Mouse (Mus musculus): ENCODE data around the gene Dspp.

The Dspp gene

DNA sequence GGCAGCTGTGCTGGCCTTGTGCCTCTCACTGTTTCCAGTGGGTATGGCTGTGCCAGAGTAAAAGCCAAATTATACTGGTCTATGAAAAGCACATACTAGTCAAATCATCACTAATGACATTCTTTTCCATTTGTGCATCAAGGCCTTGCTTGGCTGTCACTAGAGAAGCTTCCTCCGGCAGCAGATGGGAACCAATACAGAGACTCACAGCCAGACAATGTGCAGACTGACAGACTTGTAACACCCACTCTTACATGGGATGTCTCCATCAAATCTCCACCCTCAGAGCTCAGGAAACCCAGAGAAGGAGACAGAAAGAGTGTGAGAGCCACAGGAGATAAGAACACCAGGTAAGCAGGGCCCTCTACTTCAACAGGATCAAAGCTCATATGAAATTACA is 24.6 kb downstream of the Dspp start:
- no peak for DNase-seq (ENCODE audit: extremely low spot score, low read depth, low spot score)

DNA sequence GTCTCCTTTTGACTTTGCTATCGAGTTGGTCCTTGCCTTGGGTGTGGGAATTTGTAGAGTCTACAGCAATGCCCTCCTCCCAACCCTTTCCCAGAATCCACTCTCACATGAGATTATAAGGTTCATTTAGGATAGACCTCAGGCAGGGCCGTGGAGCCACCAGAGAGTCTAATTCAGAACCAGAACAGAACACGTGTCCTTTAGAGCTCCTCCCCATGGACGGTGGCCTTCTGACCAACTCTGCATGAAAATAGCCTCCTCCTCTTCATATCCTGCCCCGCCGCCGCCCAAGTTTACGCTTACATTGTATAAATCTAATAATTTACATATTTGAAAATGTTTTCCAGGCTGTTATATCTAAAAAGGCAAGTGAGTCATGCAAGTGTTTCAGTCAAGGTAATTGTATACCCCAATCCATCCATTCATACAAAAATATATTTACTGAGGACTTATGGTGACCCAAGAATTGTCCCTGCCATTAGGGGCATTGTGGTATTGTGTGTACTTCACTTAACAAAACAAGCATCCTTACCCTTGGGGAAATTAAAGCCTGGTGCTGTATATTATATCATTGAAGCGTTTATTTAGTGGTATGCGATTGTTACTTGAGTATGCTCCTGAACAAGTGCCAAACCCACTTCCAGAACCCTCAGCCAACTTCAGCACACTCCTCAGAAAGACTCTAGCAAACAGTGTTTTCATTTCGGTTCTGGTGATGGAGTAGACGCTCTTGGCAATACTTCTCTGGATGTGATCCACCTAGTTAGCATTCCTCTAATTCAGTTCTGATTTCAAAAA is 30.8 kb downstream of the Dspp start:
- DNase-seq (ENCODE audit: extremely low spot score, low read depth, low spot score), result no peak

DNA sequence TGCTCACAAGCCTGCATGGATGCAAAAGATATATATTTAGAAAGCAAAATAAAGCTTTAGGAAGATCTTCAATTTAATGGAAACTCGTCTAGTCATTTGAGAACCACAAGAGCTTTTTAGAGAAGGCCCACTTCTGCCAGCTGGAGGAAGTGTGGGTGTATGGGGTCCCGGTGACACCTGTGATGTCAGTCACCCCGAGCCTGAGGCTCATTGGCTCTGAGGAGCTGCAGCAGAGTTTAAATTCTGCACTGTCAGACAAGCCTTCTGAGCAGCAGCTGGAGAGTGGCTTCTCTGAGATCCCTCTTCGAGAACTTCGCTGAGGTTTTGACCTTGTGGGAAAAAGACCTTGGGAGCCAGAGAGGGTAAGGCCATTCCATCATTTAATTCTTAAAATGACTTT is 31.8 kb downstream of the Dspp start, which contains the start of gene Dmp1:
TSS of gene Dmp1 (plus strand) at position 263 of the 400 bp plus-strand sequence.
- DNase-seq (ENCODE audit: extremely low spot score, low read depth, low spot score), result no peak

DNA sequence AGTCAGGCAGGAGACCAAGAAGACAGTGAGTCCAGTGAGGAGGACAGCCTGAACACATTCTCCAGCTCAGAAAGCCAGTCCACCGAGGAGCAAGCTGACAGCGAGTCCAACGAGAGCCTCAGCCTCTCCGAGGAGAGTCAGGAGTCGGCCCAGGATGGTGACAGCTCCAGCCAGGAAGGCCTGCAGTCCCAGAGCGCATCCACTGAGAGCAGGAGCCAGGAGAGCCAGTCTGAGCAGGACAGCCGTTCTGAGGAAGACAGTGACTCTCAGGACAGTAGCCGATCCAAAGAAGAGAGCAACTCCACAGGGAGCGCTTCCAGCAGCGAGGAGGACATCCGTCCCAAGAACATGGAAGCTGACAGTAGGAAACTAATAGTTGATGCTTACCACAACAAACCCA is 42.0 kb downstream of the Dspp start:
- no peak for DNase-seq (ENCODE audit: extremely low spot score, low read depth, low spot score)

DNA sequence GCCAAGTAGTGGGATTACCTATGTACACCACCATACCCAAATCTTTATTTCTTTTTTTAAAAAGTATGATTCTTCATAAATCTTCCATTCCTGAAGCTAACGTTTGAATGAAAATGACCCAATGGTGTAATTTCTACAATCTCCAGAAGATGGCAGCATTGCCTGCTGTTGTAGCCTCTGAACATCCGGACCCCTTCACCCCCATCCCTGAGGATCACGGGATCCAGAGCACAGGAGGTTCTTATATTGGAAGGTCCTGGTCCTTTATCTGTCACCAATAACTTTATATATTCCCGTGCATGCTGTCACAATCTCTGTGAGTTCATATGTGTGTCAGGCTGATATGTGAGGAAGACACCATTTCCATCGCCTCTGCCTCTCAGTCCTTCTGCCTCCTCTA is 48.4 kb downstream of the Dspp start:
- DNase-seq (ENCODE audit: extremely low spot score, low read depth, low spot score), result peak; percentile 42

DNA sequence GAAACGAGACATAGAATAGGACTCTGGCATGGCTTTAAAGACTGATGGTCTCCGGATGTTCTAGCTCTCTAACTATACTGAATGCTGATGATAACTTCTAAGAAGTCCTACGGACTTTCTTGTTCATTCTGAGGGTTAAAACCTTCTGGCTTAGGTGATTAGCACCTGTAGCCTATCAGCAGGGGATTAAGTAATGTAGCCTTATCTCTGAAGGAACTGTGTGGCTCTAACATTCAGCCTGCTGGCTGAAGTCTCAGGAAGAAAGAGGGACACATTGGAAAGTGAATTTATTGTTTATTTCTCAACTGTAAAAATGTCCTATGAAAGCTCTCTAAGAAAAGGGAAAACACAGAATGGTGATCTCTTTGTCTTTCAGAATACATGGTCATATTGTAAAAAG is 53.8 kb downstream of the Dspp start:
- no peak for DNase-seq (ENCODE audit: extremely low spot score, low read depth, low spot score)

DNA sequence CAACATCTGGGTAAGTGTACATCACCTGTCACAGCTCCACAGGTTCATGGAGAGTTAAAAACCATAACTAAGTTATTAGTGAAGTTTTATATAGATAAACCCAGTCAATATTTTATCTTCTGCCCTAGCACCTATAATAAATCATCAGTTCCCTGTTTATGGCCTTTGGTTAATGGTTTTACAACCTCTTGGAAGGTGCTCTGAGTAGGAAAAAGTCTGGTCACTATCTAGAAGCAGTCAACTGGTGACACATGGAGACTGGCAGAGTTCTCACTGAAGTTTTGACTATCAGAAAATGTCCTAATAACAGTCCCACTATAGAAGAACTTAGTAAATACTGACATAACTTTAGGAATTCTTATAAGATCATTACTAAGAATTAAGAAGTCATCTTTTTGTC is 54.2 kb downstream of the Dspp start:
- DNase-seq (ENCODE audit: extremely low spot score, low read depth, low spot score), result no peak

DNA sequence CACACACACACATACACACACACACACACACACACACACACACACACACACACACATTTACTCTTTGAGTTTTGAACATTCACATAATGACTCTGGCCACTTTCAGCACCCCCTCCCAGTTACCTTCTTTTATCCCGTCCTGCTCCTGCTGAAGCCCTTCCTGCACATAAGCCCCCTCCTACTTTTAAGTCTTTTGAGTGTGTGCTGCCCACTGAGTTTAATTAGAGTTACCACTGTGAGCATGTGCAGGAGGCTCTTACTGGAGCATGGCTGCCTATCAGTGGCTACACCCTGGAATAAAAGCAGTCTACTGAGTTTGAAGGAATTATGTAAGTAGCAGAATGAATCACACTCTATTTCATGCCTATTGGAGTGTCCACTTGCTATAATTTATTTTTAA is 58.0 kb downstream of the Dspp start:
- DNase-seq (ENCODE audit: extremely low spot score, low read depth, low spot score), result no peak

All from hindlimb bud, embryonic 11.5 days (tissue).